Mouse (Mus musculus) layer of hippocampus, adult 2 months (tissue): ENCODE results near the gene Olfr555. TPM values are rescaled to one million over a fixed set of nuclear protein-coding genes. Genes with fewer than 3 reads are reported as not detected.
"Not testable (repeated sequence)": the region's sequence is repeated elsewhere in the genome, so short reads cannot be mapped to it uniquely, and the experiment has no call there.

Experiments
- DNase-seq, 2 experiments: peaks; one replicate each; pipeline ENCODE4 v3.0.0; 2022; ENCODE audit warnings: low spot score in 2 of 2
- H3K27ac ChIP-seq: fragments of 200-600 bp; 2 replicates; pipeline ENCODE4 v1.8.1; 2022
- H3K4me3 ChIP-seq: fragments of 200-600 bp; 2 replicates; pipeline ENCODE4 v1.8.1; 2022; ENCODE audit warnings: mild to moderate bottlenecking
- CTCF ChIP-seq: fragments of 200-600 bp; conservative IDR thresholded peaks from 2 replicates; pipeline ENCODE4 v1.8.1; 2022; ENCODE audit warnings: antibody characterized with exemption, mild to moderate bottlenecking, moderate library complexity
- long read RNA-seq, 2 experiments: library from polyadenylated mRNA; stranded (forward); transcript quantifications; one replicate each; pipeline ENCODE4 v2.0.0; 2021; ENCODE audit warnings: borderline mapping rate in 2 of 2
- total RNA-seq, 2 experiments: library from RNA; stranded (reverse); gene quantifications; 2 replicates each; pipeline ENCODE4 v1.2.3; 2021

Olfr555 gene
- total RNA-seq: not detected
- long read RNA-seq, experiment 1: 0 reads
- long read RNA-seq, experiment 2: 0 reads

GRCm38 (mm10) chr7:102658523-102658922 is at the start of gene Olfr555:
Gene Olfr555 (plus strand): TSS chr7:102658823.
- no peak for DNase-seq
- TF ChIP-seq CTCF: no peak
- Histone ChIP-seq H3K27ac (no peak within 1 kb of the TSS), H3K4me3 (no peak within 1 kb of the TSS)

- no peak for DNase-seq
- H3K27ac ChIP-seq: no peak within 1 kb of the TSS
- no peak within 1 kb of the TSS for H3K4me3 ChIP-seq
- TF ChIP-seq CTCF: no peak
These were observed 40.5 kb upstream of the Olfr555 start, which contains the start of gene Olfr553 for GRCm38 (mm10) chr7:102618118-102618517. Gene Olfr553 (minus strand): TSS chr7:102618218.

- no peak for DNase-seq
- TF ChIP-seq CTCF: no peak
- Histone ChIP-seq H3K4me3 (no peak overlapping the region), H3K27ac (no peak overlapping the region)
These were observed 39.0 kb upstream of the Olfr555 start for GRCm38 (mm10) chr7:102619608-102620007.

GRCm38 (mm10) chr7:102620368-102620767 is 38.3 kb upstream of the Olfr555 start:
- not testable (repeated sequence) for H3K4me3 ChIP-seq, DNase-seq, H3K27ac ChIP-seq

GRCm38 (mm10) chr7:102636665-102637064 is 22.0 kb upstream of the Olfr555 start:
- no peak overlapping the region for H3K4me3 ChIP-seq
- H3K27ac ChIP-seq: no peak overlapping the region
- peak in 1 of 2 experiments; percentile 30 for DNase-seq
- peak; percentile 77 for TF ChIP-seq CTCF

GRCm38 (mm10) chr7:102638132-102638531 is 20.5 kb upstream of the Olfr555 start, which contains the start of gene Olfr554:
Gene Olfr554 (plus strand): TSS chr7:102638432.
- no peak for DNase-seq
- H3K27ac ChIP-seq: no peak within 1 kb of the TSS
- H3K4me3 ChIP-seq: no peak within 1 kb of the TSS
- TF ChIP-seq CTCF: no peak

GRCm38 (mm10) chr7:102644945-102645344 is 13.7 kb upstream of the Olfr555 start:
- DNase-seq, H3K27ac ChIP-seq, H3K4me3 ChIP-seq: not testable (repeated sequence)

GRCm38 (mm10) chr7:102664599-102664998 is 6.0 kb downstream of the Olfr555 start, which contains the start of gene Olfr556:
Gene Olfr556 (plus strand): TSS chr7:102664899.
- no peak within 1 kb of the TSS for H3K27ac ChIP-seq
- TF ChIP-seq CTCF: no peak
- no peak for DNase-seq
- no peak within 1 kb of the TSS for H3K4me3 ChIP-seq

- DNase-seq: peak in 1 of 2 experiments; percentile 7
- H3K4me3 ChIP-seq: no peak overlapping the region
- peak; percentile 87 for TF ChIP-seq CTCF
- no peak overlapping the region for H3K27ac ChIP-seq
These were observed 6.8 kb downstream of the Olfr555 start for GRCm38 (mm10) chr7:102665378-102665777.

GRCm38 (mm10) chr7:102676225-102676624 is 17.6 kb downstream of the Olfr555 start:
- TF ChIP-seq CTCF: no peak
- Histone ChIP-seq H3K4me3 (no peak overlapping the region), H3K27ac (no peak overlapping the region)
- no peak for DNase-seq

GRCm38 (mm10) chr7:102681916-102682315 is 23.3 kb downstream of the Olfr555 start:
- TF ChIP-seq CTCF: no peak
- DNase-seq: no peak
- Histone ChIP-seq H3K27ac (no peak overlapping the region), H3K4me3 (no peak overlapping the region)

- TF ChIP-seq CTCF: no peak
- Histone ChIP-seq H3K27ac (peak within 1 kb of the TSS; percentile 88), H3K4me3 (peak within 1 kb of the TSS; percentile 76)
- peak; percentile 86 to 91 for DNase-seq
These were observed 28.4 kb downstream of the Olfr555 start, which contains the start of gene Trim68 for GRCm38 (mm10) chr7:102686944-102687501. Gene Trim68 (minus strand): TSS chr7:102687327.

- peak; percentile 93 for TF ChIP-seq CTCF
- peak in 1 of 2 experiments; percentile 29 for DNase-seq
- H3K27ac ChIP-seq: no peak within 1 kb of the TSS
- no peak within 1 kb of the TSS for H3K4me3 ChIP-seq
These were observed 36.9 kb downstream of the Olfr555 start, which contains the start of gene Olfr557 for GRCm38 (mm10) chr7:102695358-102696125. Gene Olfr557 (plus strand): TSS chr7:102695910.
